Mouse (Mus musculus) telencephalon, adult 2 months (tissue): ENCODE measurements at regions not wholly inside any gene's neighbourhood (a gene's known extent, or its start where the extent isn't known, plus 50 kb on each side); places are given as distances from the start of the nearest gene placed in this dataset.

ENCODE experiments used
- DNase-seq: peaks from one replicate; pipeline ENCODE4 v3.0.0-alpha.2; 2011; ENCODE audit warnings: low read depth, low spot score

- no peak for DNase-seq
Observed at GRCm38 (mm10) chr6:147416592-147416991, 59.0 kb upstream of the Ccdc91 start.

GRCm38 (mm10) chr6:147413713-147414112, 61.9 kb upstream of the Ccdc91 start:
- DNase-seq = no peak

- DNase-seq = no peak
Observed at GRCm38 (mm10) chr6:147397984-147398383, 77.6 kb upstream of the Ccdc91 start.

- no peak for DNase-seq
Observed at GRCm38 (mm10) chr6:147391425-147392158, 84.0 kb upstream of the Ccdc91 start.

GRCm38 (mm10) chr6:147390499-147390898, 85.1 kb upstream of the Ccdc91 start:
- no peak for DNase-seq

GRCm38 (mm10) chr6:147388727-147389126, 86.9 kb upstream of the Ccdc91 start:
- DNase-seq = no peak

GRCm38 (mm10) chr6:147385606-147386005, 90.0 kb upstream of the Ccdc91 start:
- no peak for DNase-seq

GRCm38 (mm10) chr6:147380519-147380918, 95.1 kb upstream of the Ccdc91 start:
- no peak for DNase-seq

GRCm38 (mm10) chr6:147377679-147378078, 97.9 kb upstream of the Ccdc91 start:
- DNase-seq = no peak

- DNase-seq = peak; percentile 8
Observed at GRCm38 (mm10) chr6:147371737-147372136, 103.9 kb upstream of the Ccdc91 start.

- no peak for DNase-seq
Observed at GRCm38 (mm10) chr6:147371336-147371735, 104.3 kb upstream of the Ccdc91 start.

- no peak for DNase-seq
Observed at GRCm38 (mm10) chr6:147362842-147363241, 98.9 kb upstream of the Pthlh start.

- DNase-seq = no peak
Observed at GRCm38 (mm10) chr6:147357031-147357430, 93.0 kb upstream of the Pthlh start.

- no peak for DNase-seq
Observed at GRCm38 (mm10) chr6:147356570-147356969, 92.6 kb upstream of the Pthlh start.

- no peak for DNase-seq
Observed at GRCm38 (mm10) chr6:147349566-147350237, 85.7 kb upstream of the Pthlh start.

- DNase-seq = no peak
Observed at GRCm38 (mm10) chr6:147348621-147349020, 84.6 kb upstream of the Pthlh start.

- DNase-seq = no peak
Observed at GRCm38 (mm10) chr6:147341042-147341441, 77.1 kb upstream of the Pthlh start.

- no peak for DNase-seq
Observed at GRCm38 (mm10) chr6:147332976-147333375, 69.0 kb upstream of the Pthlh start.

GRCm38 (mm10) chr6:147329201-147329600, 65.2 kb upstream of the Pthlh start:
- DNase-seq = peak; percentile 87

- DNase-seq = no peak
Observed at GRCm38 (mm10) chr6:147324336-147324735, 60.4 kb upstream of the Pthlh start.

GRCm38 (mm10) chr6:147318106-147318505, 54.1 kb upstream of the Pthlh start:
- no peak for DNase-seq

GRCm38 (mm10) chr6:147316702-147317468, 52.9 kb upstream of the Pthlh start:
- no peak for DNase-seq
